Mouse (Mus musculus) brain, embryonic 14.5 days (tissue): ENCODE measurements around the gene Scfd2.

ENCODE experiments used
- CTCF ChIP-seq: fragments of 200-500 bp; IDR thresholded peaks from 2 replicates; pipeline ENCODE4 v1.5.1; 2012; ENCODE audit warnings: inconsistent platforms, mild to moderate bottlenecking, moderate library complexity, borderline replicate concordance; ENCODE audit not compliant: insufficient read depth, insufficient read length; ENCODE audit errors: extremely low read depth
- POLR2A ChIP-seq: fragments of 200-500 bp; IDR thresholded peaks from 2 replicates; pipeline ENCODE4 v1.6.1; 2012; ENCODE audit warnings: mild to moderate bottlenecking, inconsistent platforms, borderline replicate concordance; ENCODE audit not compliant: poor library complexity, insufficient read depth, insufficient read length, severe bottlenecking; ENCODE audit errors: extremely low read depth

GRCm38 (mm10) chr5:74301443-74301842, 230.1 kb downstream of the Scfd2 start:
- TF ChIP-seq CTCF: no peak
- no peak for TF ChIP-seq POLR2A
